Mouse (Mus musculus): ENCODE data around the gene Shisa9. TPM values are rescaled to one million over a fixed set of nuclear protein-coding genes. Genes with fewer than 3 reads are reported as not detected.

Shisa9 gene
- polyA plus RNA-seq (2017; shearing (Covaris generic)): not detected

GRCm38 (mm10) chr16:11983616-11984270 lies at the start of gene Shisa9:
TSS of gene Shisa9 (plus strand) at chr16:11984113.

Other genes with a start within 250 kb of the Shisa9 start
- gene Cpped1, start 74.7 kb upstream of the Shisa9 start, polyA plus RNA-seq (2017; shearing (Covaris generic)): 8.6 TPM